Mouse (Mus musculus) embryonic facial prominence, embryonic 11.5 days (tissue): ENCODE data around the gene Malrd1. TPM values are rescaled to one million over a fixed set of nuclear protein-coding genes. Genes with fewer than 3 reads are reported as not detected.
"Not testable (repeated sequence)": the region's sequence is repeated elsewhere in the genome, so short reads cannot be mapped to it uniquely, and the experiment has no call there.

ENCODE experiments used
- ATAC-seq: fragments of 200-750 bp; cut with Nextera tagmentation; replicated peaks from 2 replicates; pipeline ENCODE4 v1.8.0; 2017; ENCODE audit warnings: low read depth; ENCODE audit not compliant: insufficient number of reproducible peaks, low FRiP score, low TSS enrichment
- DNase-seq: peaks from one replicate; pipeline ENCODE4 v3.0.0-alpha.2; 2015; ENCODE audit warnings: low spot score
- H3K27ac ChIP-seq: fragments of 300-500 bp; sonication (generic); replicated peaks from 2 replicates; pipeline ENCODE4 v1.5.1; 2014; ENCODE audit warnings: mild to moderate bottlenecking, low read depth, low read length, control low read depth
- H3K27me3 ChIP-seq: fragments of 300-500 bp; sonication (generic); 2 replicates; pipeline ENCODE4 v1.6.1; 2014; ENCODE audit warnings: mild to moderate bottlenecking, low read length, moderate library complexity, mixed read lengths; ENCODE audit not compliant: control insufficient read depth, insufficient read depth
- H3K36me3 ChIP-seq: fragments of 300-500 bp; sonication (generic); replicated peaks from 2 replicates; pipeline ENCODE4 v1.6.1; 2014; ENCODE audit warnings: low read depth, mild to moderate bottlenecking, low read length, moderate library complexity, mixed read lengths; ENCODE audit not compliant: control insufficient read depth, insufficient read depth
- H3K4me1 ChIP-seq: fragments of 300-500 bp; sonication (generic); 2 replicates; pipeline ENCODE4 v1.6.1; 2014; ENCODE audit warnings: low read length, mixed read lengths; ENCODE audit not compliant: control insufficient read depth, insufficient read depth
- H3K4me2 ChIP-seq: fragments of 300-500 bp; sonication (generic); 2 replicates; pipeline ENCODE4 v1.6.1; 2014; ENCODE audit warnings: low read depth, mild to moderate bottlenecking, control low read depth, low read length, moderate library complexity
- H3K4me3 ChIP-seq: fragments of 300-500 bp; sonication (generic); 2 replicates; pipeline ENCODE4 v1.5.1; 2014; ENCODE audit warnings: low read depth, low read length, control low read depth
- H3K9ac ChIP-seq: fragments of 300-500 bp; sonication (generic); replicated peaks from 2 replicates; pipeline ENCODE4 v1.6.1; 2014; ENCODE audit warnings: mild to moderate bottlenecking, control low read depth, low read length
- H3K9me3 ChIP-seq: fragments of 300-500 bp; sonication (generic); replicated peaks from 2 replicates; pipeline ENCODE4 v1.6.1; 2016; ENCODE audit warnings: mild to moderate bottlenecking, low read length, inconsistent platforms, mixed read lengths; ENCODE audit not compliant: control insufficient read depth
- WGBS: fragments of 180-500 bp; shearing (Covaris S2); extraction: QIAGEN DNeasy Blood & Tissue Kit; methylation state at CpG from one replicate; pipeline ENCODE4 v1.1.7; 2014; 5-methylcytosine and 5-hydroxymethylcytosine counted together
- polyA plus RNA-seq: library from polyadenylated mRNA; unstranded; fragments of >200 nt; fragmentation: Nextera tagmentation; extraction: Ambion mirVana; gene quantifications from 2 replicates; pipeline ENCODE4 v1.2.1, GENCODE M21; 2014

The Malrd1 gene
- polyA plus RNA-seq, 1 experiment from 2014 or later: 0.03 TPM

DNA sequence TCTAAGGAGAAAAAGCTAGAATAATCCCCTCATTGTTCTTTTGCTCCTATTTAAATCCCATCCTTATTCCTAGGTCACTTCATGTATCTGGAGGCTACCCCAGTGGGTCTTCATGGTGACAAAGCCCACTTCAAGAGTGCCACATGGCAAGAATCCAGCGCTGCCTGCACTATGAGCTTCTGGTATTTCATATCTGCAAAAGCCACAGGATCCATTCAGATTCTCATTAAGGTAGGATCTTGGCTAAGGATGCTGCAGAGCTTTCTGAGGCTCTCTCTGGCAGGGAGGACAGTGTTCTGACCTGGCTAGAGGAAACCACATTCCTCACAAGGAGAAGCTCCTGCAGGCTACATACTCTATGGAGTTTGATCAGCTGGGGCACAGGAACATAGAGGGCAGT is 405.2 kb downstream of the Malrd1 start:
- no peak overlapping the region for H3K27ac ChIP-seq
- no peak overlapping the region for H3K4me3 ChIP-seq
- H3K9me3 ChIP-seq: no peaks in the 10 kb centered on the region
- H3K9ac ChIP-seq: no peak overlapping the region
- DNase-seq: no peak
- no peaks in the 10 kb centered on the region for H3K27me3 ChIP-seq
- ATAC-seq: no peak
- no peaks in the 10 kb centered on the region for H3K4me1 ChIP-seq
- H3K4me2 ChIP-seq: no peak overlapping the region
- H3K36me3 ChIP-seq: no peaks in the 10 kb centered on the region
- 83% methylated on average over 1 of the region's 1 CpGs for WGBS

DNA sequence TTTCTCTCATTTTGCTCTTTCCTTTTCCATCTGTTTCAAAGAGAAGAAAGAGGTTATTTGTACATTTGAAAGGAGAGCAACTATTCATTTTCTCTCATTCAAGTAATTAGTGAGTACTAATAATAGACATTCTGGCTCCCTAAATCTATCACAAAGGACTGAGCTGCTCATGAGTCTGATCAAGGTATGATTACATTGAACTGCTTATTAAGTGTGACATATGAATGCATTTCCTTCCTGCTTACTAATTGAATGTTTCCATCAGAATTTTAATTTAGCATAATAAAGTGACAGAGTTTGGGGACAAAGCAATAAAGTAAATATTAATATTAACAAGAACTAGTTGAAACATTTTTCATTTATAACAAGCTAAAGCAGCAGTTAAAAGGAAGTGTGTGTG is 405.6 kb downstream of the Malrd1 start:
- no peak for ATAC-seq
- no peaks in the 10 kb centered on the region for H3K36me3 ChIP-seq
- H3K27ac ChIP-seq: no peak overlapping the region
- H3K9ac ChIP-seq: no peak overlapping the region
- H3K27me3 ChIP-seq: no peaks in the 10 kb centered on the region
- no peaks in the 10 kb centered on the region for H3K4me1 ChIP-seq
- no peak overlapping the region for H3K4me3 ChIP-seq
- no peaks in the 10 kb centered on the region for H3K9me3 ChIP-seq
- H3K4me2 ChIP-seq: no peak overlapping the region
- DNase-seq: no peak

DNA sequence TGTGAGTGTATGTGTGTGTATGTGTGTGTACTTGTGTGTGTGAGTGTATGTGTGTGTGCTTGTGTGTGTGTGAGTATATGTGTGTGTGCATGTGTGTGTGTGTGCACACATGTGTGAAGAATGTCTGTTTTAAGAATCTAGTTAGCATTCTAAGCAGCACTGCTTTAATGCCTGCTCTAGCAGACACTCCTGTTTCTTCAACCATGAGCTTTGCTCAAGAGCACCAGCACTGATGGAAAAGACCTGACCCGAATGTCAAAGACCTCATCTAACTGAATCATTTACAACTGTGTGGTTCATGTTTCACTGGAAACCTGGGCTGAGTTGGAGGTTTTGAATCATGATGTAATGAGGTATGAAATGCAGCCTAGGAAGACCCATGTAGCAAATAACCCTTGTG is 406.1 kb downstream of the Malrd1 start:
- no peaks in the 10 kb centered on the region for H3K4me1 ChIP-seq
- DNase-seq: no peak
- H3K4me2 ChIP-seq: no peak overlapping the region
- no peak overlapping the region for H3K27ac ChIP-seq
- no peak overlapping the region for H3K9ac ChIP-seq
- ATAC-seq: no peak
- H3K27me3 ChIP-seq: no peaks in the 10 kb centered on the region
- 64% methylated on average over 1 of the region's 1 CpGs for WGBS
- no peak overlapping the region for H3K4me3 ChIP-seq
- no peaks in the 10 kb centered on the region for H3K36me3 ChIP-seq
- no peaks in the 10 kb centered on the region for H3K9me3 ChIP-seq

DNA sequence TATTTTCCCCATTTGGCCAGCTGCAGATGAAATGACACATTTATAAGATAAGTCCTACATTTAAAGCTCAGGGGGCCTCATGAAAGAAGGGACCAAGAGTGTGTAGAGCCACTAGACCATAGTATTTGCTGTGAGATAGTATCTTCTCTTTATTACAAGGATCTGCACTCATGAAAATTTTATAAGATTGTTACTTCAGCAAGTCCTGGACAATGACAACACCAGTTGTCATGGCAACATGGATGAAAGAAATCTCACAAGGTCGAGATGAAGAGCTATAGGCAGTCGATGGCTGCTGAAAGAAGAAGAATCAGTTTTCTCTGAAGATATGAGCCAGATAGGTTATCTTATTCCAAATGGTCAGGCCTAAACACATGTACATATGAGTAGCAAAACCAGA is 476.6 kb downstream of the Malrd1 start:
- Histone ChIP-seq H3K27ac (no peak overlapping the region), H3K4me1 (no peaks in the 10 kb centered on the region), H3K4me3 (no peak overlapping the region), H3K4me2 (no peak overlapping the region), H3K9me3 (no peaks in the 10 kb centered on the region), H3K36me3 (no peaks in the 10 kb centered on the region), H3K27me3 (no peaks in the 10 kb centered on the region), H3K9ac (no peak overlapping the region)
- 64% methylated on average over 2 of the region's 2 CpGs for WGBS
- DNase-seq (no peak), ATAC-seq (no peak)

DNA sequence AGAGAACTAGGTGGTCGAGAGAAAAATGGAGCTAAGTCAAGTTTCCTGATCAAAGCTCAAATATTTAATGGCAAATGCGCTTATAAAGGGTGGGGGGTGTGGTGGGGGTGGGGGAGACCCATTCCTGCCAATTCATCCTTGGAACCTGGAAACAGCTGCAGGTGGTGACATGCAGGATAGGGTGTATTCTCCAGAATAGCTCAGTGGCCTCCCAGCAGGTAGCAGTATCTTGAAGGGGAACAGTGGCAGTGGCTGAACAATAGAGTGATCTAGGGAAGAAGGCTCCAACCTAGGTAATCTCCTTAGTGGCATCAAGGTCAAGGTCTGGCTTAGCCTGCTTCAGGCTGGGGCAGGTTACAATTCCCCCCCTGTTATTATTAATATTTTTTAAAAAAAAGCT is 490.8 kb downstream of the Malrd1 start:
- DNase-seq, H3K27ac ChIP-seq, H3K9ac ChIP-seq, H3K27me3 ChIP-seq, H3K36me3 ChIP-seq, H3K4me3 ChIP-seq, H3K4me2 ChIP-seq, H3K9me3 ChIP-seq, H3K4me1 ChIP-seq, ATAC-seq: not testable (repeated sequence)
- 86% methylated on average over 2 of the region's 2 CpGs for WGBS

DNA sequence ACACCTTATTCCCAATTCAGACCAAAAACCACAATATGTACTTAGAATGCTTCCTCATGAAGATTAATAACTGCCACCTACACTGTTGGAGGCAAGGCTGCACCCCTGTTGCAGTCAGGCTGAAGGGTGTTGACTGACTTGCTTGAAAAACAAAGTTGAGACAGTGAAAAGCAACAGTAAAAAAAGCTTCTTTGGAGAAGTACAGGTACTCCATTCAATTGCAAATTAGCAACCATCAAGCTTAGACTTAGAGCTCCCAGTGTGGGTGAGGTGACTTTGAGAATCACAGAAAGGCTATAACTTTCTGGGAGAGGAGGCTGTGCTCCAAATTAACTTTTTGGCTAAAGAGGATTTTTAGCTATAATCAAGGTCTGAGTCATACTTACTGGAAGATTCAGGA is 491.4 kb downstream of the Malrd1 start:
- not testable (repeated sequence) for H3K9ac ChIP-seq, H3K4me1 ChIP-seq, H3K27ac ChIP-seq, H3K27me3 ChIP-seq, H3K36me3 ChIP-seq, ATAC-seq, H3K9me3 ChIP-seq, DNase-seq, H3K4me3 ChIP-seq, H3K4me2 ChIP-seq

DNA sequence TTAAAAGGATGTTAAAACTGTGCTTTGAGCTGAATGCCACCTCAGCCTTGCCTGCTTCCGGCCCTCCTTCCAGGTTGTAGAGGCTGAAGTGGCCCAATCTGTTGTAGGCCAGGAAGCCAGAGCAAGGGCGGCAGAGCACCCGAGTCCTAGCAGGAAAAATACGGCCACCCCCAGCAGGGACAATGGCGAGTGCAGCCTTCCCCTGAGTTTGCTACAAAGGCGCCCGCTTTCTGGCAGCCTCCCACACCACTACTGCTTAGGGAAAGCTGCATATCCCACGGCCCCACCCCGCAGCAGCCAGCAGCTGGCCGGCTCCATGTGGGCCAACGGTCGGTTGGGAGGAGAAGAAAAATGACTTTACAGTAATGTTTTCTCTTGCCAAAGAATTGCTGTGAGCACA is 503.5 kb downstream of the Malrd1 start:
- Histone ChIP-seq H3K27me3 (no peaks in the 10 kb centered on the region), H3K4me3 (no peak overlapping the region), H3K4me1 (no peaks in the 10 kb centered on the region), H3K9ac (no peak overlapping the region), H3K4me2 (no peak overlapping the region), H3K9me3 (no peaks in the 10 kb centered on the region), H3K36me3 (no peaks in the 10 kb centered on the region), H3K27ac (no peak overlapping the region)
- WGBS: 44% methylated on average over 12 of the region's 12 CpGs
- no peak for ATAC-seq
- no peak for DNase-seq

DNA sequence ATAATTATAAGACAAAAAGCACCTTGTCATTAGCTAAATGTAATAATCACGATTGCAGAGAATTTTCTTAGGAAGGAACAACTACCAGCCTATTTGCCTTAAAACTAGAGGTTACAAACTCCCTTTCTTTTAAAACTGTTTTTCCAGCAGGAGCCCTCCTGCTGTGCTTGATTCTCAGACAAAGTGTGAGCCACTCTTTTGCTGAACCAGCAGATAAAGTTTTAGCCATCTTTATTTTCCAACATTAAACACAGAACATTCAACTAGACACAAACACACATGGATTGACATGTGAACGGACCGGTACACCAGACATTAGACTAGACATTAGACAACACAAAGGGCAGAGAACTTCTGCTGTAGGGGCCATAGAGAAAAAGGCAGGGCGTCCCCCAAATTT is 505.3 kb downstream of the Malrd1 start:
- no peak overlapping the region for H3K9ac ChIP-seq
- ATAC-seq: no peak
- H3K27me3 ChIP-seq: no peaks in the 10 kb centered on the region
- 54% methylated on average over 4 of the region's 4 CpGs for WGBS
- H3K4me1 ChIP-seq: no peaks in the 10 kb centered on the region
- no peaks in the 10 kb centered on the region for H3K9me3 ChIP-seq
- no peak overlapping the region for H3K4me2 ChIP-seq
- DNase-seq: no peak
- no peak overlapping the region for H3K4me3 ChIP-seq
- H3K27ac ChIP-seq: no peak overlapping the region
- no peaks in the 10 kb centered on the region for H3K36me3 ChIP-seq

DNA sequence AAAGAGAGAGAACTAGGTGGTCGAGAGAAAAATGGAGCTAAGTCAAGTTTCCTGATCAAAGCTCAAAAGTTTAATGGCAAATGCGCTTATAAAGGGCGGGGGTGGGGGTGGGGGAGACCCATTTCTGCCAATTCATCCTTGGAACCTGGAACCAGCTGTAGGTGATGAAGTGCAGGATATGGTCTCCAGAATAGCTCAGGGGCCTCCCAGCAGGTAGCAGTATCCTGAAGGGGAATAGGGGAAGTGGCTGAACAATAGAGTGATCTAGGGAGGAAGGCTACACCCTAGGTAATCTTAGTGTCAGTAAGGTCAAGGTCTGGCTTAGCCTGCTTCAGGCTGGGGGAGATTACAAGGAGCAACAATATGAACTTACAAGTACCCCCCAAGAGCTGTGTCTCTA is 506.5 kb downstream of the Malrd1 start:
- Histone ChIP-seq H3K4me3 (no peak overlapping the region), H3K9ac (no peak overlapping the region), H3K9me3 (no peaks in the 10 kb centered on the region), H3K36me3 (no peaks in the 10 kb centered on the region), H3K4me2 (no peak overlapping the region), H3K27ac (no peak overlapping the region), H3K4me1 (no peaks in the 10 kb centered on the region), H3K27me3 (no peaks in the 10 kb centered on the region)
- ATAC-seq: no peak
- 54% methylated on average over 3 of the region's 3 CpGs for WGBS
- no peak for DNase-seq
